Mouse (Mus musculus): Measurements from ENCODE around the gene Six5.

DNA sequence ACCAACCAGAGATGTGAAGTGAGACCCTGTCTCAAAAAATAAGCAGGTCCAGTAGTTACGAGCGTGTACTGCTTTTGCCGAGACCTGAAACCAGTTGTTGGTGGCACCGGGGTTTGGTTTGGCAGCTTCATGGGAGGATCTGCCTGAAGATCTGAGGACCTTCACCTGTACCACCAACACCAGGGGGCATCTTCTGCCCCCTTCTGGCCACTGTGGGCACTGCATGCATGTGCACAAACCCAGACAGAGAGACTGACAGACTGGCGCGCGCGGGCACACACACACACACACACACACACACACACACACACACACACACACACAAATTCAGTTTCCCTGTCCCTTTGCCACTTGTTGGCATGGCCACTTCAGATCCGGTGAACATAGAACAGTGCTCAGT lies 20.9 kb upstream of the Six5 start:
- TF ChIP-seq POLR2A (IDR thresholded peaks at IDR 0.05; ENCODE audit: insufficient read depth, low read depth, low read length) = no peak
- TF ChIP-seq EP300 (IDR thresholded peaks at IDR 0.05; ENCODE audit: insufficient read depth, low read depth, low read length) = no peak
